Mouse (Mus musculus): ENCODE data around the gene Max. TPM values are rescaled to one million over a fixed set of nuclear protein-coding genes. Genes with fewer than 3 reads are reported as not detected.

Max gene
- total and polyA plus RNA-seq, 2 experiments from 2014 or later: 8.4 to 26.8 TPM

DNA sequence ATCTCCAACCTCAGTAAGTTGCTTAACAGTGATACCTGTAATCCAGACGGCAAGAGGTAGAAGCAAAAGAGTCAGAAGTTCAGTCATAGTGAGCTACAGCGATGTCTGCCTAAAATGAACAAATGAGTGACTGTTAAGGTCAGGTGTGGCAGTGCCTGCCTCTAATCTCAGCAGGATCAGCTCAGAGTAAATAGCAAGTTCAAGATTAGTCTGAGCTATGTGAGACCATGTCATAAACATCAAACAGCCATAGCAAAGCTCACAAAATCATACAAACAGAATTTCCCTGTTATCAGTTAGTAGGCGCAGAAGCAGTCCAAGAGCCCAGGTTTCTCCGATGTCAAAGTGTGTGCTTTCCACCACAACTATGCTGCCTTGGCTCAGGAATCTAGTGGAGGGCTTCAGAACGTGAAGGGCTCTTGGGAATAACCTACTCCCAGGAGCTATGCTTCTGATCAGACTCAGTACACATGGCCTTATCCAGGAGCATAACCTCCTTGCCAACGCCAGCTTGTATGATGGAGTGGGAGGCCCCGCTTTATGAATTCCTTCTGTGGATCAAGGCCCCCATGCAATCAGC lies 9.7 kb upstream of the Max start:
- H3K4me3 ChIP-seq (ENCODE audit: low read depth, low read length): no peak overlapping the region
- H3K9me3 ChIP-seq (replicated peaks; ENCODE audit: control insufficient read depth, low read length): no peaks in the 10 kb centered on the region
- no peak overlapping the region for H3K9ac ChIP-seq (replicated peaks; ENCODE audit: low read depth, low read length)
- H3K4me1 ChIP-seq (ENCODE audit: control insufficient read depth, insufficient read depth): no peaks in the 10 kb centered on the region
- TF ChIP-seq CTCF (IDR thresholded peaks at IDR 0.05; ENCODE audit: low read depth) (no peak), EP300 (IDR thresholded peaks at IDR 0.05; ENCODE audit: low read depth) (no peak)
- no peak for DNase-seq (ENCODE audit: low spot score)
- no peak overlapping the region for H3K4me2 ChIP-seq (ENCODE audit: low read depth, low read length)
- no peaks in the 10 kb centered on the region for H3K36me3 ChIP-seq (replicated peaks; ENCODE audit: control insufficient read depth, insufficient read depth, low read length)
- WGBS: 69% methylated on average over 7 of the region's 7 CpGs
- H3K27me3 ChIP-seq (ENCODE audit: control insufficient read depth, insufficient read depth, low read length): no peaks in the 10 kb centered on the region
- no peak overlapping the region for H3K27ac ChIP-seq (ENCODE audit: low read depth)
- peak; percentile 24; the same call in 1 of the 2 replicates for ATAC-seq (ENCODE audit: insufficient read depth, low read depth)

GRCm38 (mm10) chr12:76965876-76966275 lies 3.9 kb upstream of the Max start:
- H3K36me3 ChIP-seq (replicated peaks; ENCODE audit: control insufficient read depth, insufficient read depth, low read length): no peaks in the 10 kb centered on the region
- ATAC-seq (ENCODE audit: insufficient read depth, low read depth): no peak
- H3K9ac ChIP-seq (replicated peaks; ENCODE audit: low read depth, low read length): no peak overlapping the region
- no peak for TF ChIP-seq CTCF (IDR thresholded peaks at IDR 0.05; ENCODE audit: low read depth)
- no peak for TF ChIP-seq EP300 (IDR thresholded peaks at IDR 0.05; ENCODE audit: low read depth)
- H3K9me3 ChIP-seq (replicated peaks; ENCODE audit: control insufficient read depth, low read length): no peaks in the 10 kb centered on the region
- H3K27me3 ChIP-seq (ENCODE audit: control insufficient read depth, insufficient read depth, low read length): no peaks in the 10 kb centered on the region
- no peak for DNase-seq (ENCODE audit: low spot score)
- H3K4me1 ChIP-seq (ENCODE audit: control insufficient read depth, insufficient read depth): peaks cover 2% of the 10 kb centered on the region
- no peak overlapping the region for H3K4me3 ChIP-seq (ENCODE audit: low read depth, low read length)
- H3K27ac ChIP-seq (ENCODE audit: low read depth): no peak overlapping the region
- 27% methylated on average over 4 of the region's 4 CpGs for WGBS
- H3K4me2 ChIP-seq (ENCODE audit: low read depth, low read length): no peak overlapping the region

GRCm38 (mm10) chr12:76965089-76965488 lies 3.1 kb upstream of the Max start:
- DNase-seq (ENCODE audit: low spot score) (no peak), ATAC-seq (ENCODE audit: insufficient read depth, low read depth) (no peak)
- H3K27me3 ChIP-seq (ENCODE audit: control insufficient read depth, insufficient read depth, low read length): no peaks in the 10 kb centered on the region
- no peak overlapping the region for H3K4me3 ChIP-seq (ENCODE audit: low read depth, low read length)
- H3K36me3 ChIP-seq (replicated peaks; ENCODE audit: control insufficient read depth, insufficient read depth, low read length): no peaks in the 10 kb centered on the region
- H3K27ac ChIP-seq (ENCODE audit: low read depth): no peak overlapping the region
- no peak overlapping the region for H3K9ac ChIP-seq (replicated peaks; ENCODE audit: low read depth, low read length)
- no peak for TF ChIP-seq CTCF (IDR thresholded peaks at IDR 0.05; ENCODE audit: low read depth)
- 40% methylated on average over 5 of the region's 5 CpGs for WGBS
- no peaks in the 10 kb centered on the region for H3K9me3 ChIP-seq (replicated peaks; ENCODE audit: control insufficient read depth, low read length)
- peaks cover 6% of the 10 kb centered on the region for H3K4me1 ChIP-seq (ENCODE audit: control insufficient read depth, insufficient read depth)
- no peak overlapping the region for H3K4me2 ChIP-seq (ENCODE audit: low read depth, low read length)

- H3K27me3 ChIP-seq (ENCODE audit: control insufficient read depth, insufficient read depth, low read length): no peaks in the 10 kb centered on the region
- 4% methylated on average over 39 of the region's 45 CpGs for WGBS
- peak overlapping the region; percentile 98 for H3K4me3 ChIP-seq (ENCODE audit: low read depth, low read length)
- H3K4me2 ChIP-seq (ENCODE audit: low read depth, low read length): peak overlapping the region; percentile 93
- peaks cover 6% of the 10 kb centered on the region for H3K4me1 ChIP-seq (ENCODE audit: control insufficient read depth, insufficient read depth)
- peak overlapping the region; percentile 90 for H3K27ac ChIP-seq (ENCODE audit: low read depth)
- peak overlapping the region; percentile 96 for H3K9ac ChIP-seq (replicated peaks; ENCODE audit: low read depth, low read length)
- DNase-seq (ENCODE audit: low spot score): peak; percentile 10
- H3K9me3 ChIP-seq (replicated peaks; ENCODE audit: control insufficient read depth, low read length): no peaks in the 10 kb centered on the region
- TF ChIP-seq EP300 (IDR thresholded peaks at IDR 0.05; ENCODE audit: low read depth): no peak
- no peak for TF ChIP-seq CTCF (IDR thresholded peaks at IDR 0.05; ENCODE audit: low read depth)
- peaks cover 7% of the 10 kb centered on the region; the same call in 1 of the 2 replicates for H3K36me3 ChIP-seq (replicated peaks; ENCODE audit: control insufficient read depth, insufficient read depth, low read length)
- ATAC-seq (ENCODE audit: insufficient read depth, low read depth): peak; percentile 13
Measured at GRCm38 (mm10) chr12:76961052-76961931, 709 bp downstream of the Max start.

GRCm38 (mm10) chr12:76957688-76958087 lies 4.3 kb downstream of the Max start:
- Histone ChIP-seq H3K9me3 (replicated peaks; ENCODE audit: control insufficient read depth, low read length) (no peaks in the 10 kb centered on the region), H3K36me3 (replicated peaks; ENCODE audit: control insufficient read depth, insufficient read depth, low read length) (peaks cover 29% of the 10 kb centered on the region), H3K4me1 (ENCODE audit: control insufficient read depth, insufficient read depth) (peaks cover 23% of the 10 kb centered on the region), H3K4me2 (ENCODE audit: low read depth, low read length) (peak overlapping the region; percentile 28), H3K27me3 (ENCODE audit: control insufficient read depth, insufficient read depth, low read length) (no peaks in the 10 kb centered on the region), H3K27ac (ENCODE audit: low read depth) (peak overlapping the region; percentile 23), H3K9ac (replicated peaks; ENCODE audit: low read depth, low read length) (no peak overlapping the region), H3K4me3 (ENCODE audit: low read depth, low read length) (no peak overlapping the region)
- 55% methylated on average over 5 of the region's 5 CpGs for WGBS
- DNase-seq (ENCODE audit: low spot score): no peak
- TF ChIP-seq CTCF (IDR thresholded peaks at IDR 0.05; ENCODE audit: low read depth): no peak
- TF ChIP-seq EP300 (IDR thresholded peaks at IDR 0.05; ENCODE audit: low read depth): no peak
- ATAC-seq (ENCODE audit: insufficient read depth, low read depth): no peak

All from heart, postnatal 0 days (tissue).